Mouse (Mus musculus) left cerebral cortex, adult 9 months (tissue): ENCODE results near the gene Myl4.

Source experiments
- DNase-seq, 2 experiments: peaks; one replicate each; pipeline ENCODE4 v3.0.0; 2022; ENCODE audit warnings: low spot score in 2 of 2

Gene Myl4

GRCm38 (mm10) chr11:104630185-104630835, 79.8 kb downstream of the Myl4 start:
- no peak for DNase-seq

GRCm38 (mm10) chr11:104631306-104631705, 80.8 kb downstream of the Myl4 start:
- no peak for DNase-seq

GRCm38 (mm10) chr11:104637010-104637409, 86.5 kb downstream of the Myl4 start:
- no peak for DNase-seq

GRCm38 (mm10) chr11:104638006-104638405, 87.5 kb downstream of the Myl4 start:
- DNase-seq, result no peak

- no peak for DNase-seq
Observed at GRCm38 (mm10) chr11:104638906-104639305, 88.4 kb downstream of the Myl4 start.

DNA sequence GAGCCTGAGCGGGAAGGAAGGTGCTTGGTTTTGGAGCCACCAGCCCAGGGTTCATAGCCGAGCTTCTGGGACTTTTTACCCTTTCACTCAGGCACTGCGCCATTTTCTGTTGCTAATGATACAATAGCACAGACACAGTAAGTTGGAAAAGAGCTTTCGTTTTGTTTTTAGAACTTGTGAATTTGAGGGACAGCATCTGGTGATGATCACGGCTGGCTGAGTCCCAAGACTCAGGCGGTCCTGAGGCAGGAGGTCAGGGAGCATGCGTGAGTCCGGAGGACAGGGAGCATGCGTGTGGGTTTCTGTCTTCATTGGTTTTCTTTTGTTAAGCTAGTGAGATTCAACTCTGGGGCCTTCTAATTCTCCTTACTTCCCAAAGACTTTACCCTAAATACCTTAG, 89.2 kb downstream of the Myl4 start:
- no peak for DNase-seq

DNA sequence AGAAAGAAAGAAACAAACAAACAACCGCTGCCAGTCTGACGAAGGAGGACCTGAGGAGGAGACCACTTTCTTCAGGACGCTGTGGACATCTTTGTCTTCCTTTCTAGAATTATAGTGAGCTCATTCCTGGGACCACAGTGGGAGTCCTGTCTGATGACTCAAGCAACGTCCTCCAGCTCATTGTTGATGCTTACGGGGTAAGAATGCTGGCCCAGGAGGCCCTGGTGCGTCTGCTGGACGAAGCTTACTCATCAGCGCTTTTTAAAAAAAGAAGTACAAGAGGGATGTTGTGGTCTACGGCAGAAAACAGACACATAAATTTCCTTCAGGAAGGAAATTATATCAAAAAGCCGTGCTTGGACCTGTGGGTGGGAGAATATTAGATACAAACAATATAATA, 90.4 kb downstream of the Myl4 start:
- no peak for DNase-seq

DNA sequence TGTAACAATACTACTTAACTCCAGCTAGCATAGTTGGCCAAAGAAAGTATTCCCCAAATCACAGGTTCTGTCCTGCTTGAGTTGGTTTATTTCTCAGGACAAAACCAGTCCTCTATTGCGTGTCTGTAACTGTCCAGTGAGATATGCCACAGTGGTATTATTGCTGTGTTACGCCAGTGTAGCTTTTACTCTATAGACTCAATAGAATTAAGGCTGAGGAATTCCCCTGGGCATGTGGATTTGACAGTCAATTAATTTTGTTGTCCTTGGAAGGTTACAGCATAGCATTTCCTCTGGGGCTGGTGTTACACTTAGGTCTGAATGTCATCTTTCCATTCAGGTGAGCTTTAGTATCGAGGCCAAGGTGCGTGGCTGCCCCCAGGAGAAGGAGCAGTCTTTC, 92.8 kb downstream of the Myl4 start:
- no peak for DNase-seq
